Mouse (Mus musculus) neutrophil, adult 59 days (primary cell): ENCODE results near the gene Pcyt1b. TPM values are rescaled to one million over a fixed set of nuclear protein-coding genes. Genes with fewer than 3 reads are reported as not detected.

Experiments
- total RNA-seq, 2 experiments: library from RNA; stranded (reverse); gene quantifications; 1 replicate in 1 of 2; 2 replicates in 1 of 2; pipeline ENCODE4 v1.2.4; 2023

Pcyt1b gene
- total RNA-seq, result 1 to 10 TPM in 1 of 2 experiments, under 1 TPM in 1; 0.26 to 1.2 TPM

DNA sequence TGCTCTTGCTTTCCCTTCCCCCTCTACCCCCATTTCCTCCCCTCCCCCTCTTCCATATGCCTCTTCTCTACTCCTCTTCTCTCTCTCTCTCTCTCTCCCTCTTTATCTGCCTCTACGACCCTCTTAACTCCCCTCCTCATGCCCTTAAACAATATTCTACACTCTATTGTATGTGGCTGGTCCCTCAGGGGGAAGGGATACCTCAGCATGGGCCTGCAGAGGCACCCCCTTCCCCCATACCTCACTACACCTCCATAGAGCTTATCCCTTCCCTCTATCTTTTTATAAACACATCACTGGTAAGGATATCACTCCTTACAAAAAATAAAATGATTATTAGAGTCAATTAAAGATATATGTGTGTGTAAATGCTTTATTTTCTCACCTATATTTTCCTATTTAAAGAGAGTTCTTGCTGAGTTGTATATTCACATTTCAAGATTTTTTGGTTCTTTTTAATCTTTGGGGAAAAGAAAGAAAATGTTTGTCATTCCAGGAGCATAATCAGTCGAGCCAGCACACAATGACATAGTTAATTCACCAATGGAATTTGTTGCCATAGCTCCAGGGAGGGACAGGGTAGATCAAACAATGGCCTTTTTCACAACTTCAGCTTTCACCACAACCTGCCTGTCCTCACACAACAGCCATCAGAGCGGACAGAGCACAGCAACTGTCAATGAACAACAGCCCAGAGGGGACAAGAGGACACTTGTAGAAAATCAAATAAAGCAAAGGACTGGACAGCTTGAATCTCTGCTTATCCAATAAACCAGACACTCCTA, at the start of gene Pcyt1b:
Pcyt1b (plus strand) TSS at position 646 of the 785 bp plus-strand sequence.

DNA sequence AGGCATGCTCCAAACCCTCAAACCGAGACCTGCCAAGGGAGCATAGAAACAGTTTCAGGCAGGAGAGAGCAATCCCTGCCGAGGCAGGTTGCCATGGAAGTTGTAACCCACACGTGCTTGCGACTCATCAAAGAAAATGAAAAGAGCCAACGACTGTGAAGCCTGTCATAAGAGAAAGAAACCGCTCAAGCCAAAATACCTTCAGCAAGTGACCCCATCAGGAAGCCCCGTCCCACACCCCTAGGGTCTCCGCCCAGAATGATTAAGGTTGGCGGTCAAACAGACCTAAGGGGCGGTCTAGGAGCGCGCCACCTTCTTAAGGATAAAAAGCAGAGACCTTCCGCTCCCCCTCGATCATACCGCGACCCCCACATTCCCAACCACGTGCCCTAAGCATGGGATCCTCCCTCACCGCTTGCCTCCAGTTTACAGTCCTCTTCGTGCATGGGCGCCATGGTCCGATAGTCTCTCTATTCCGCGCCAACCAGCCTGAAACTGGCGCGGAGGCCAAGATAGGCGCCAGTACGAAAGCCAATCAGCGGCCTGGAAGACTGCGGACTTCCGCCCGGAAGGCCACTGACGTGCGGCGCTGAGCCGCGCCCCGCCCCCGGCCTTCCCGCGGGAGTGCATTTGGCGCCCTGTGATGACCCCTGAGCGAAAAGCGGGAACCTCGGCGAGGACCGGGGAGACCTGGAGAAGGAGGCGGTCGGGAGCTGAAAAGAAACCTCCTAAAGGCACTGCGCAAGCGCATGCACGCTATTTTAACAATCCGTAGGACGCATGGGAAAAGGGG, 22.8 kb upstream of the Pcyt1b start, which contains the start of gene Pola1:
Pola1 (minus strand) TSS at position 499 of the 793 bp plus-strand sequence.

Other genes starting within 250 kb of the Pcyt1b start
- gene Pola1, start 22.7 kb upstream of the Pcyt1b start, total RNA-seq, result 10 to 100 TPM; 20.9 to 21.9 TPM
- 10 to 100 TPM; 32.2 to 64.6 TPM for gene Pdk3, start 177.3 kb downstream of the Pcyt1b start, total RNA-seq